Mouse (Mus musculus) stomach, adult 2 months (tissue): ENCODE measurements around the gene Nbea. TPM values are rescaled to one million over a fixed set of nuclear protein-coding genes. Genes with fewer than 3 reads are reported as not detected.

ENCODE experiments used
- polyA plus RNA-seq: library from polyadenylated mRNA; depleted of rRNA; stranded (reverse); fragments of >200 nt; gene quantifications from 2 replicates; pipeline ENCODE4 v1.2.3, GENCODE M21; 2012; rRNA removed

Nbea gene
- polyA plus RNA-seq: 1.2 and 1.5 TPM in 2 replicates

DNA sequence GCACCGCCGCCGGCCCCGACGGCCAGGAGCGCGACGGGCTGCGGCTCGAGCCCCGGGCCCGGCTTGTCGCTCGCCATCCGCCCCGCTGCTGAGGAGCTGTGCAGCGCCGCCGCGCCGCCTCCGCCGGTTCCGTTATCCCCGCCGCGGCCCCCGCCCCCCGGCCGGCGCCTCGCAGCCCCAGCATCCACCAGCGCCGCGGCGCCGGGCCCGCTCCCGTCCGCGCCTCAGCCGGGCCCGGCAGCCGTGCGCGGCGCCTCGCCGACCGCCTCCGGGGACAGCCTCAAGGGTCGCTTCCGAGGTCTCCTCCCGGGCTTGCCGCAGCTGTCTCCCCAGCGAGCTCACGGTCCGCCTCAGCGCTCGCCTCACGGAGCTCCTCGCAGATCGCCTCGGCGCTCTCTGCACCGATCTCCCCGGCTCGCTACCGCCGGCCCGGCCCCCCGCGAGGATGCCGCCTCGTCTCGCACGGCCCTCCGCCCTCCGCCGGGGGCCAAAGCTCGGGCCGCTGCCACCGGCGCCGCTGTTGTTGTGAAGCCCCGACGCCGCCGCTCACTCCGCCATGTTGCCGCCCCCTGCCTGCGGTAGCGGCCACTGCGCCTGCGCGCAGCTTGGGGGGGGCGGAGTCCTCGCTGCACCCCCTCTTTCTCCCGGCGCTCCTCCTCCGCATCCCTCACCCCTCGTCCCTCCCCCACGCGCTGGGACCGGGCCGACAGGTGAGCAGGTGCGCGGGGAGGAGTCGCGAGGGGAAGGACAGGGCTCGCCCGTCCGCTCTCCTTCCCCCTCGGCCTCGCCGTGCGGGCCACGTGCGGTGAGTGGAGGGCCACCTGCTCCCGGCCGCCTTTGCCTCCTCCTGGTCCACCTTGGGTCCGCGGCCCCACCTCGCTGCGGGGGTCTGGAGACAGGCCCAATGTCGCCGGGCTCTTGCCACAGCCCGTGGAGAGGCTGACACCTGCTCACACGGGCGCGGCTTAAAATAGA, at the start of gene Nbea:
Gene Nbea (minus strand): TSS at position 543 of the 975 bp plus-strand sequence.

DNA sequence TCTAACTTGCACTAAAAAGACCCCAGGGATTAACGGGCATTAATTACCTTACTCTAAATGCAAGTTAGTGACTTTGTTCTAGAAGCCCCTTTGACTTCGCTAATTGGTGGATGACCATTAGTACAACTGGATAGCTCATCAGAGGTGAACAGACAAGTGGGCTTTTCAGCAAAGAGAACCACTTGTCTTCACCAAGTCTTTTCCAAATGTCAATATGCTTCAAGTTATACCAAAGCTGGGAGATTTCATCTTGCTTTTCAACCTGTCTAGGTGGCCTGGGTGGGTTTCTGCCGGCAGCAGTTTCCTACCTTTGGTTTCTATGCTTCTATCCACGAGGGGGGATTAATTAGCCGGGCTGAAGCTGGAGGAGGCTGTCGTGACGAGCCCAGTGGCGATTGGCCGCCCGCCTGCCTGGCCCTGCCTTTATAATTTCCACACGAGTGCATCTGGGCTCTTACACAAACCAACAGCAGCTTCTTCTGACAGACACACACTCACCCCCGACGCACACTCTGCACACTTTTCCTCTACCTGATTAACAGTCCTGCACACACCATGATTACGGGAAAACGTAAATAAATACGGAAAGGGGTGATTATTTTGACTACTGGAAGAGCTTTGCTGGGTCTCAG, 401.3 kb downstream of the Nbea start, which contains the start of gene Mab21l1:
Gene Mab21l1 (plus strand): TSS at position 455 of the 632 bp plus-strand sequence.

